Mouse (Mus musculus): ENCODE data around the gene Ctf2.
A peak's percentile ranks its signal among the peaks of the same experiment; 100 is the strongest.

DNA sequence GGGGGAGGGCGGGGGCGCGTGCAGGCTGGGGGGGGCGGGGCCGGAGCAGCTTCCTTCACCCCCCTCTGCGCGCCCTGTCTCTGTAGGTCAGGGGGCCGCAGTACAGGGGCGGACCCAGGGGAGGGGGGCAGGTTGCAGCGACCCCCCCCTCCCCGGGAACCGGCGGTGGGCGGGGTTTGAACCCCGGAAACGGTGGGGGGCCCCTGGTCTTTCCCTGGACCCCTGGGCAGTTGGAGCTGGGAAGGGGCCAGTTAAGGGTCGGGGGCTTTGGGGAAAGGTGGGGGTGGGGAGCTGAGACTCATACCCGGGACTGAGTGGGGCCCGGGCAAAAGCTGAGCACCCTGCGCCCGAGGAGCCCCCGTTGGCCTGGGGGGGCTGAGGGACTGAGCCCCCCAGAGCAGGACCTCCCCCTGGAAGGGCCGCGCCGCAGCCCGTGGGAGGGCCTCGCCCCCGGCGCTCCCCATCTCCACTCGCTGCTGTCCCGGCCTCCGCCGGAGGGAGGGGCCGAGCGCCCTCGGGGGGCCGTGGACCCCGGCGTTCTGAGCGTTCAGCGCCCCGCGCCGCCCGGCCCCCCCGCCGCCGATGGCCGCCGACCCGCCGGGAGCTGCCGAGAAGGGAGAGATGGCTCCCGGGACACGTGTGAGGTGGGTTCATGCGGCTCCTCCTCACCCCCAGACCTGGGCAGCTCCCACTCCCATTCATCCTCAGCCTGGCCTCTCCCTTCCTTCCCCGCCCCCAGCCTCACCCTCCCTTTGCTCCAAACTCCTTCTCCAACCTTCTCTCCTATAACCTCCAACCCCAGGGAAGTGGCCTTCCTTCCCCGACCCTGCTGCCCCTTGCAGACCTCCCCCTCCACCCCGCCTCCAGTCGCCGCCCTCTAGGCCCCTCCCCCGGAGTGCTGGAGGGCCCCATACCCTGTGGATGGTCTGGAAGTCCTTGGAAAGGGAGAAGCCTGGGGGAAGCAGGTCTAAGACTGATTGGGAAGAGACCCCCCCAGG, 14.8 kb upstream of the Ctf2 start:
- TF ChIP-seq CTCF (IDR thresholded peaks at IDR 0.05 in 2 of 3, conservative IDR thresholded peaks at IDR 0.05 in 1 of 3; ENCODE audit: control insufficient read depth in 1 of 3, insufficient read depth in 1 of 3, low read depth in 2 of 3, low read length in 3 of 3, poor library complexity in 1 of 3, severe bottlenecking in 1 of 3) (no peak), RCOR1 (IDR thresholded peaks at IDR 0.05; ENCODE audit: low read depth, low read length) (no peak), ZNF384 (IDR thresholded peaks at IDR 0.05; ENCODE audit: low read depth, low read length) (no peak), SIN3A (IDR thresholded peaks at IDR 0.05; ENCODE audit: low read length) (peak; percentile 23; the same call in 1 of the 2 replicates), POLR2A (IDR thresholded peaks at IDR 0.05; ENCODE audit: control insufficient read depth in 1 of 2, insufficient read depth in 1 of 2, low read depth in 1 of 2, low read length in 2 of 2, poor library complexity in 1 of 2) (no peak), MAX (IDR thresholded peaks at IDR 0.05; ENCODE audit: low read length) (0 out of 2 replicates have a peak, but pooled peaks have one; percentile 20), EP300 (IDR thresholded peaks at IDR 0.05; ENCODE audit: low read depth in 1 of 2, low read length in 2 of 2) (no peak), CHD1 (IDR thresholded peaks at IDR 0.05; ENCODE audit: low read depth, low read length) (no peak), MEF2A (IDR thresholded peaks at IDR 0.05; ENCODE audit: extremely low read depth, insufficient replicate concordance, low read depth, low read length, poor library complexity, severe bottlenecking) (no peak), ETS1 (IDR thresholded peaks at IDR 0.05; ENCODE audit: low read depth, low read length) (no peak)
